Mouse (Mus musculus) heart, postnatal 0 days (tissue): ENCODE results near the gene Olfr508. TPM values are rescaled to one million over a fixed set of nuclear protein-coding genes. Genes with fewer than 3 reads are reported as not detected.
"Not testable (repeated sequence)": the region's sequence is repeated elsewhere in the genome, so short reads cannot be mapped to it uniquely, and the experiment has no call there.

ENCODE experiments used
- ATAC-seq: fragments of 200-750 bp; cut with Nextera tagmentation; 2 replicates; pipeline ENCODE4 v1.8.0; 2017; ENCODE audit warnings: low read depth, moderate number of reproducible peaks, moderate library complexity; ENCODE audit not compliant: insufficient read depth
- DNase-seq: peaks from one replicate; pipeline ENCODE4 v3.0.0-alpha.2; 2016; ENCODE audit warnings: low spot score
- H3K27ac ChIP-seq: fragments of 300-500 bp; sonication (generic); 2 replicates; pipeline ENCODE4 v1.5.1; 2014; ENCODE audit warnings: low read depth, mild to moderate bottlenecking
- H3K27me3 ChIP-seq: fragments of 300-500 bp; sonication (generic); 2 replicates; pipeline ENCODE4 v1.6.1; 2014; ENCODE audit warnings: low read length, mixed read lengths; ENCODE audit not compliant: control insufficient read depth, insufficient read depth
- H3K36me3 ChIP-seq: fragments of 300-500 bp; sonication (generic); replicated peaks from 2 replicates; pipeline ENCODE4 v1.6.1; 2014; ENCODE audit warnings: low read length, mixed read lengths; ENCODE audit not compliant: control insufficient read depth, insufficient read depth
- H3K4me1 ChIP-seq: fragments of 300-500 bp; sonication (generic); 2 replicates; pipeline ENCODE4 v1.6.1; 2014; ENCODE audit warnings: antibody characterized with exemption; ENCODE audit not compliant: control insufficient read depth, insufficient read depth
- H3K4me2 ChIP-seq: fragments of 300-500 bp; sonication (generic); 2 replicates; pipeline ENCODE4 v1.6.1; 2014; ENCODE audit warnings: low read depth, mild to moderate bottlenecking, low read length, moderate library complexity
- H3K4me3 ChIP-seq: fragments of 300-500 bp; sonication (generic); 2 replicates; pipeline ENCODE4 v1.5.1; 2014; ENCODE audit warnings: low read depth, low read length
- H3K9ac ChIP-seq: fragments of 300-500 bp; sonication (generic); replicated peaks from 2 replicates; pipeline ENCODE4 v1.6.1; 2014; ENCODE audit warnings: low read depth, low read length, mixed read lengths
- H3K9me3 ChIP-seq: fragments of 300-500 bp; sonication (generic); replicated peaks from 2 replicates; pipeline ENCODE4 v1.6.1; 2016; ENCODE audit warnings: low read length; ENCODE audit not compliant: control insufficient read depth
- CTCF ChIP-seq: IDR thresholded peaks from 2 replicates; pipeline ENCODE4 v1.5.1; 2016; ENCODE audit warnings: antibody characterized with exemption, control low read depth, low read depth
- EP300 ChIP-seq: IDR thresholded peaks from 2 replicates; pipeline ENCODE4 v1.6.1; 2016; ENCODE audit warnings: antibody characterized with exemption, low read depth
- WGBS: fragments of 180-500 bp; shearing (Covaris S2); extraction: QIAGEN DNeasy Blood & Tissue Kit; methylation state at CpG from one replicate; pipeline ENCODE4 v1.1.7; 2014; 5-methylcytosine and 5-hydroxymethylcytosine counted together
- polyA plus RNA-seq: library from polyadenylated mRNA; unstranded; fragments of >200 nt; fragmentation: Nextera tagmentation; extraction: Ambion mirVana; gene quantifications from 2 replicates; pipeline ENCODE4 v1.2.1, GENCODE M21; 2015
- total RNA-seq: library from RNA; depleted of rRNA; stranded (reverse); fragments of >200 nt; gene quantifications from 2 replicates; pipeline ENCODE4 v1.2.3, GENCODE M21; 2014; ENCODE audit warnings: low replicate concordance; rRNA removed

The Olfr508 gene
- total RNA-seq (not detected in 2 replicates), polyA plus RNA-seq (not detected in 2 replicates)

GRCm38 (mm10) chr7:108629694-108630093 is at the start of gene Olfr508:
Gene Olfr508 (plus strand): TSS chr7:108629994.
- Histone ChIP-seq H3K36me3 (no peaks in the 10 kb centered on the region), H3K27ac (no peak within 1 kb of the TSS), H3K9me3 (0 out of 2 replicates have a peak, but pooled peaks cover 4% of the 10 kb centered on the region), H3K4me2 (no peak within 1 kb of the TSS), H3K27me3 (no peaks in the 10 kb centered on the region), H3K4me3 (no peak within 1 kb of the TSS), H3K9ac (no peak within 1 kb of the TSS), H3K4me1 (no peaks in the 10 kb centered on the region)
- ATAC-seq = no peak
- 65% methylated on average over 3 of the region's 3 CpGs for WGBS
- TF ChIP-seq CTCF (no peak), EP300 (no peak)
- DNase-seq = no peak

DNA sequence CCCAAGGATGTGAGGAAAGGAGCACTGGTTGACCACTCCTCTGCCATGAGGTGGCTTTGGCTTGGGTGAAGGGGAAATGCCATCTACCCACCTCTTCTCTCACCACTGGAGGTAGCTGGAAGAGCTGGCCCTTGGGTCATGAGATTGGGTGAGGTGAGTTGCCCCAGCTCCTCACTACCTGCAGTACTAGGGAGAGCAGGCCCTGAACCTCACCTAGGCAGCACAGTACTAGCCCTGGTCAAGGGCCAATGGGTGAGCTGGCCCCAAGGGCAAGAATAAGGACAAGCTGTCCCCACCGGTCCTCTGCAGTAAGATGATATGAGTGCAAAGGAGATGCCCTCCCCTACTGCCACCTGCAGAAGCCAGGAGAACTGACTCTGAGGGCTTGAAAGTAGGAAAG is 40.0 kb upstream of the Olfr508 start:
- H3K4me3 ChIP-seq = no peak overlapping the region
- no peak for TF ChIP-seq EP300
- TF ChIP-seq CTCF = no peak
- no peaks in the 10 kb centered on the region for H3K27me3 ChIP-seq
- no peak overlapping the region for H3K27ac ChIP-seq
- no peaks in the 10 kb centered on the region for H3K36me3 ChIP-seq
- no peak overlapping the region for H3K4me2 ChIP-seq
- WGBS = 79% methylated on average over 1 of the region's 1 CpGs
- no peaks in the 10 kb centered on the region for H3K4me1 ChIP-seq
- ATAC-seq (no peak), DNase-seq (no peak)
- H3K9ac ChIP-seq = no peak overlapping the region
- H3K9me3 ChIP-seq = no peaks in the 10 kb centered on the region

DNA sequence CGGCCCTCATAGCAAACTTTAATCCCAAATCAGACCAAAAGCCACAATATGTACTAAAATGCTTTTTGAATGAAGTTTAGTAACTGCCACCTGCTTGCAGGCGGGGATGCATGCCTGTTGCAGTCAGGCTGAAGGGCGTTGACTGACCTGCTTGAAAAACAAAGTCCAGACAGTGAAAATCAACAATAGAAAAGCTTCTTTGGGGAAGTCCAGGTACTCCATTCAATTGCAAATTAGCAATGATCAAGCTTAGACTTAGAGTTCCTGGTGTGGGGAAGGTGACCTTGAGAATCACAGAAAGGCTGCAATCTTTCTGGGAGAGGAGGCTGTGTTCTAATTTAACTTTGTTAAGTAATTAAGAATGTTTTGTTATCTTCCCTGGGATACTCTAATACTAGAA is 27.9 kb upstream of the Olfr508 start:
- DNase-seq, H3K4me2 ChIP-seq, H3K9ac ChIP-seq, H3K4me1 ChIP-seq, H3K36me3 ChIP-seq, H3K9me3 ChIP-seq, H3K27ac ChIP-seq, H3K27me3 ChIP-seq, H3K4me3 ChIP-seq, ATAC-seq: not testable (repeated sequence)
- 63% methylated on average over 3 of the region's 3 CpGs for WGBS

- Histone ChIP-seq H3K27ac (no peak within 1 kb of the TSS), H3K27me3 (no peaks in the 10 kb centered on the region), H3K9me3 (no peaks in the 10 kb centered on the region), H3K4me2 (no peak within 1 kb of the TSS), H3K4me1 (no peaks in the 10 kb centered on the region), H3K9ac (no peak within 1 kb of the TSS), H3K4me3 (no peak within 1 kb of the TSS), H3K36me3 (no peaks in the 10 kb centered on the region)
- DNase-seq (no peak), ATAC-seq (no peak)
- TF ChIP-seq CTCF = no peak
- TF ChIP-seq EP300 = no peak
Measured at GRCm38 (mm10) chr7:108610487-108610886, 19.3 kb upstream of the Olfr508 start, which contains the start of gene Olfr506. Gene Olfr506 (plus strand): TSS chr7:108610787.

GRCm38 (mm10) chr7:108614110-108614509 is 15.7 kb upstream of the Olfr508 start:
- DNase-seq (no peak), ATAC-seq (no peak)
- H3K4me1 ChIP-seq = no peaks in the 10 kb centered on the region
- no peak overlapping the region for H3K4me3 ChIP-seq
- no peak overlapping the region for H3K27ac ChIP-seq
- H3K4me2 ChIP-seq = no peak overlapping the region
- WGBS = 63% methylated on average over 2 of the region's 2 CpGs
- TF ChIP-seq CTCF = no peak
- H3K27me3 ChIP-seq = no peaks in the 10 kb centered on the region
- no peaks in the 10 kb centered on the region for H3K36me3 ChIP-seq
- 0 out of 2 replicates have a peak, but pooled peaks cover 2% of the 10 kb centered on the region for H3K9me3 ChIP-seq
- no peak overlapping the region for H3K9ac ChIP-seq

- WGBS = 64% methylated on average over 3 of the region's 3 CpGs
- not testable (repeated sequence) for H3K9ac ChIP-seq, H3K4me3 ChIP-seq, H3K36me3 ChIP-seq, H3K27me3 ChIP-seq, H3K4me1 ChIP-seq, H3K4me2 ChIP-seq, H3K27ac ChIP-seq, H3K9me3 ChIP-seq, DNase-seq, ATAC-seq
Measured at GRCm38 (mm10) chr7:108616781-108617180, 13.0 kb upstream of the Olfr508 start.
